Mouse (Mus musculus): Measurements from ENCODE around the gene Strip2. TPM values are rescaled to one million over a fixed set of nuclear protein-coding genes. Genes with fewer than 3 reads are reported as not detected.
A peak's percentile ranks its signal among the peaks of the same experiment; 100 is the strongest.

Strip2 gene
- total RNA-seq (2021): 10 to 100 TPM; 10.3 to 10.9 TPM
- long read RNA-seq, experiment 1, partial matches to known transcripts: 1 of 2 reads
- long read RNA-seq, experiment 1, other reads (novel, unspliced or antisense): 1 of 2 reads
- long read RNA-seq, experiment 2, full-length matches to known transcripts: 1 of 3 reads
- long read RNA-seq, experiment 2, partial matches to known transcripts: 0 of 3 reads
- long read RNA-seq, experiment 2, other reads (novel, unspliced or antisense): 2 of 3 reads

GRCm38 (mm10) chr6:29916530-29917382 lies at the start of gene Strip2:
Strip2 (plus strand) TSS chr6:29917012.
- peak; percentile 87 to 94 for DNase-seq (ENCODE audit: low spot score in 2 of 2)

- no peak for DNase-seq (ENCODE audit: low spot score in 2 of 2)
These were observed 48.4 kb upstream of the Strip2 start for GRCm38 (mm10) chr6:29868341-29868895.

- no peak for DNase-seq (ENCODE audit: low spot score in 2 of 2)
These were observed 43.2 kb upstream of the Strip2 start for GRCm38 (mm10) chr6:29873654-29874053.

GRCm38 (mm10) chr6:29875576-29875975 lies 41.2 kb upstream of the Strip2 start:
- DNase-seq (ENCODE audit: low spot score in 2 of 2): no peak

- no peak for DNase-seq (ENCODE audit: low spot score in 2 of 2)
These were observed 40.0 kb upstream of the Strip2 start for GRCm38 (mm10) chr6:29876782-29877181.

- DNase-seq (ENCODE audit: low spot score in 2 of 2): no peak
These were observed 37.2 kb upstream of the Strip2 start for GRCm38 (mm10) chr6:29879579-29879978.

GRCm38 (mm10) chr6:29880796-29881195 lies 36.0 kb upstream of the Strip2 start:
- no peak for DNase-seq (ENCODE audit: low spot score in 2 of 2)

- DNase-seq (ENCODE audit: low spot score in 2 of 2): no peak
These were observed 34.9 kb upstream of the Strip2 start for GRCm38 (mm10) chr6:29881936-29882335.

GRCm38 (mm10) chr6:29882870-29883269 lies 33.9 kb upstream of the Strip2 start:
- no peak for DNase-seq (ENCODE audit: low spot score in 2 of 2)

GRCm38 (mm10) chr6:29891151-29891550 lies 25.7 kb upstream of the Strip2 start:
- DNase-seq (ENCODE audit: low spot score in 2 of 2): no peak

GRCm38 (mm10) chr6:29896976-29897375 lies 19.8 kb upstream of the Strip2 start:
- no peak for DNase-seq (ENCODE audit: low spot score in 2 of 2)

GRCm38 (mm10) chr6:29901450-29901849 lies 15.4 kb upstream of the Strip2 start:
- DNase-seq (ENCODE audit: low spot score in 2 of 2): no peak

GRCm38 (mm10) chr6:29902256-29902655 lies 14.6 kb upstream of the Strip2 start:
- no peak for DNase-seq (ENCODE audit: low spot score in 2 of 2)

GRCm38 (mm10) chr6:29903343-29903914 lies 13.4 kb upstream of the Strip2 start:
- no peak for DNase-seq (ENCODE audit: low spot score in 2 of 2)

- no peak for DNase-seq (ENCODE audit: low spot score in 2 of 2)
These were observed 12.5 kb upstream of the Strip2 start for GRCm38 (mm10) chr6:29904281-29904680.

GRCm38 (mm10) chr6:29910631-29911030 lies 6.2 kb upstream of the Strip2 start:
- no peak for DNase-seq (ENCODE audit: low spot score in 2 of 2)

GRCm38 (mm10) chr6:29913673-29914072 lies 3.1 kb upstream of the Strip2 start:
- no peak for DNase-seq (ENCODE audit: low spot score in 2 of 2)

- DNase-seq (ENCODE audit: low spot score in 2 of 2): no peak
These were observed 2.7 kb upstream of the Strip2 start for GRCm38 (mm10) chr6:29914136-29914535.

- DNase-seq (ENCODE audit: low spot score in 2 of 2): no peak
These were observed 976 bp upstream of the Strip2 start for GRCm38 (mm10) chr6:29915836-29916235.

- no peak for DNase-seq (ENCODE audit: low spot score in 2 of 2)
These were observed 540 bp downstream of the Strip2 start for GRCm38 (mm10) chr6:29917383-29917720.

- DNase-seq (ENCODE audit: low spot score in 2 of 2): no peak
These were observed 1.1 kb downstream of the Strip2 start for GRCm38 (mm10) chr6:29917947-29918346.

- no peak for DNase-seq (ENCODE audit: low spot score in 2 of 2)
These were observed 6.7 kb downstream of the Strip2 start for GRCm38 (mm10) chr6:29923501-29923900.

Data from gastrocnemius, postnatal 4 days (tissue).